Mouse (Mus musculus): Measurements from ENCODE around the gene Smarcb1. TPM values are rescaled to one million over a fixed set of nuclear protein-coding genes. Genes with fewer than 3 reads are reported as not detected.

Smarcb1 gene
- total RNA-seq, 2 experiments from 2014 or later, result 54.2 to 56.5 TPM

DNA sequence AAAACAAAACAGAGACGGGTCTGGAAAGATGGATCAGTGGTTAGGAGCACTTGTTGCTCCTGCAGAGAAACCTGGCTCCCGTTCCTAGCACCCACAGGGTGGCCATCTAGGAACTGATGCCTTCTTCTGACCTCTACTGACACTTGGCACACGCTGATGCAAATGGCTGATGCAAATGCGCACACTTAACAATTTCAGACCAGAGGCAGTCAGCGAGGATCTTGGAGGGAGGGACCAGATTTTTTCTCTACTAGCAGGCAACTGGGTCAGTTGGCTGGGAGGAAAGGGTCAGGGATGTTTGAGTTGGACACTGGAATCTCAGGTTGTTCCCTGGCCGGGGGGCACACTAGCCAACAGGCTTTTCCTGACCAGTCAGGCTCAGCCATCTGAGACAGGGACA is 11.5 kb upstream of the Smarcb1 start, which contains the start of gene Chchd10:
TSS of gene Chchd10 (plus strand) at position 240 of the 400 bp plus-strand sequence.
- DNase-seq, result no peak

DNA sequence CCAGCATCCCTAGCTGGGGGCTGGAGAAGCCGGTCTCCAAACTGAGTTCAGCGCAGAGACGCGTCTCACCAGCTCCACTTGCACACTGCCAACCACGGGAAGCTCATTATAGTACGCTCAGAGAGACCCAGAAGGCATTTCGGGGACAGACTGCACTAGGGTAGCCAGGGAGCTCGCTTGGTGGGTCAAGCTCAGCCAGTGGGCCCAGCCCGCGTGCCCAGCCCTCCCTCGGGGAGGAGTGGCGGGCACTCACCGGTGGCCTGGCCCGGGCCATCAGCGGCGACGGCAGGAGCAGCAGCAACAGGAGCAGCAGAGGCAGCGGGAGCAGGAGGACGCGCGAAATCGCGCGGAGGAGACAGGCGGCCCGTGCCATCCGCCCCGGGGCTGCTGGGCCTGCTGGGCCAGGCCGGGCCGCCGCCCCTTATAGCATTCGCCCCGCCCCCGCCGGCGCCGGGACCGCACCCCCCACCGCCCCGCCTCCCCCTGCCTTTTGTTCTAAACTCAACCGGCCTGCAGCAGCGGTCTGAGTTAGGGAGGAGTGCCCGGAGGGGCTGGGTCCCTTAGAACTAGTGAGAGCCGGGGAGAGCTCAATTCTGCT is 10.8 kb upstream of the Smarcb1 start:
- DNase-seq, result peak; percentile 73

DNA sequence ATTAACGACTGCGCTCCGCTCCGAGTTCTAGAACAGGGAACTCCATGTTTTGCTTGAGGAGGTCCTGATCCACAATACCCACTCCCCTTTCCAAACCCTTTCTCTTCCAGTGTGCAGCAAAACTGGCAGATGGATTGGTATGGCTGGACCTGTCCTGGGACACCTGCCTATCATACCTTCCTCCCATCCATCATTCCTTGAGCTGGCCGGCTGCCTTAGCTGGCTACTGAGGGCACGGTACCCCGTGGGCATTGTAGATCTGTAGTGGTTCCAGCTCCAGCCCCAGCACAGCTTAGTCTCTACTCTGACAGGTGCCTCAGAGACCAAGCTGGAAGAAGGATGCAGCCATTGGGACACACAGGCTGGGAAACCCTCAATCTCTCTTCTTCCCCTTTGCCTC is 9.9 kb upstream of the Smarcb1 start:
- DNase-seq, result no peak

DNA sequence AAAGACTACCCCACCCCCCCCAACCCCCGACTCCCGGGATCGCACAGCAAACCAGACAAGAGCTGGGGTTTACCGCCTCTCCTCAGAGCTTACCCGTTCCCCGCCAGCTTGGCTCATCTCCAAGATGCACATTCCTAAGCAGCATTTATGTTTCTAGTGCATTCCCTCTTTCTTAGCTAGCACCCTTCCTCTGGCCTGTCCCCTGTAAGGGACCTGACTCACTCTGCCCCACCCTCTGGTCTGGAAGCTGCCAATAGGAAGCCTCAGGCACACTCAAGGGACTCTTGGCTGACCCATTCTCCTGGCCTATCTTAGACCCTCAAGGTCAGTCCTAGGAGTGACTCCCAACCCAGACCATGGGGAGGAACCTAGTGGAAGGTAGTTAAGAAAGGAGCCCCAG is 8.9 kb upstream of the Smarcb1 start:
- peak; percentile 49 for DNase-seq

DNA sequence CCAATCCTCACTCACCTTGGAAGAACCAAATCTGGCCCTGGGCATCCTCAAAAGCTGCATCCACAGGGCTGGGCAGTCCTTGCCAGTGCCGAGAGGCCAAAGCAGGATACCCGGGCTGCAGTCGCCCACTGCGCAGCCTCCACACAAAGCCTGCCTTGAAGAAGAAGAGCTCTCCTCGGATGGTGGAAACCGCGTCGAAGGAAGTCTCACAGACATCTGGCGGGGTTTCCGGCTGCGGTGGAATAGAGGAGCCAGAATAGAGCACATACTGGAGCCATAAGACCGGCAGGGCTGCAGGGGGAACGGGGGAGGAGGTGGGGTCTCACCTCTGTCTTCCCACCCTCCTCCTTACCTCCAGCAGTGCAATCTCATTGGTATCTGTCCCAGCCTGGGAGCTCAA is 5.0 kb upstream of the Smarcb1 start:
- no peak for DNase-seq

DNA sequence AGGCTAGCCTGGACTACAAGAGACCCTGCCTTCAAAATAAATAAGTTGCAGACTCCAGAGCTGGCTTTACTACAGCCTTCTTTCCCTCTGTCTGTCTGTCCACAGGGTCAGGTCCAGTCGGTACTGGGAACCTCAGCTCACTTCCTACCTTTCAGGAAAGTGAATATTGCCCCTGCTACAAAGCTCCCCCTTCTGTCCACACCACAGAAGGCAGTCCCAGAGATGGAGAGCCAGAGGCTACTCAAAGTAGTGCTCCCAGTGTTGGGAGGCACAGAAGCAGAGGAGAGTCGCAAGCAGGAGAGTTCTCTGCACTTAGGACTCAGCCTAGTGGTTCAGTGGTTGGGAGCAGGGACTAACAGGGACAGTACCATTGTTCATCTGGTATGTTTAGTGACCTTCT is 2.9 kb upstream of the Smarcb1 start:
- no peak for DNase-seq

DNA sequence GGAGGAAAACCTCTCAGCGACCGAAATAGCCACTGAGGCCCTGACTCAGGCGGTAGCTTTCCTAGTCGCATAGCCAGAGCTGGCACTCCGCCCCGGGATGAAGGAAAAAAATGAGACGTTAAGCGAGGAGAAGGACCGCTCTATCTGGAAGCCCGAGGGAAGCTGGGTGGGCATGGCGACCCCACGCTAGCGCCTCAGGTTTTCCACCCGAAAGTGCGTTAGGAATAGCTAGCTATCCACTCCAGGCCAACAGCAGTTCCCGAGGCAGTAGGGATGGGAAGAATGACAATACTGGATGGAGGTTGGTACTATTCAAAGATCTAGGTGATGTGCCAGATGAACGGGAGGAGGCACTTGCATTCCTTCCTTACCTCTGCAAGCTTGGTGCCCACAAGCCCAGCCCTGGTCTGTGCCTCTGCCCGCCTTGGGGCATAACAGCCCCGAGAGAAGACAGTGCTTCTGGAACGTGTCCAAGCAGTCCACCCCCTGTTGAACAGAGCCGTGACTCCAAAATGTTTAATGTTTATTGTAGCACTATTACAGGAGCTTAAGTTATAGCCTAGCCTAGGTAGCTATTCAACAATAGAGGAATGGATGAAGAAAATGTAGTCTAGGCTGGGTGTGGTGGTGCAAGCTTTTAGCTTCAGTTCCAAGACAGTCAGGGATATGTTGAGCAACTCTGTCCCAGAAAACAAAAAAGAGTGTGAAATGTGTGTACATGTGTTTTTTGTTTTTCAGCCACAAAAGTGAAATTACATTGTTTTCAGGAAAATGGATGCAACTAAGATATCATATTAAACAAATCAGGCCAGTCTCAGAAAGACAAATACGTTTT is 526 bp upstream of the Smarcb1 start:
- peak; percentile 40 for DNase-seq

DNA sequence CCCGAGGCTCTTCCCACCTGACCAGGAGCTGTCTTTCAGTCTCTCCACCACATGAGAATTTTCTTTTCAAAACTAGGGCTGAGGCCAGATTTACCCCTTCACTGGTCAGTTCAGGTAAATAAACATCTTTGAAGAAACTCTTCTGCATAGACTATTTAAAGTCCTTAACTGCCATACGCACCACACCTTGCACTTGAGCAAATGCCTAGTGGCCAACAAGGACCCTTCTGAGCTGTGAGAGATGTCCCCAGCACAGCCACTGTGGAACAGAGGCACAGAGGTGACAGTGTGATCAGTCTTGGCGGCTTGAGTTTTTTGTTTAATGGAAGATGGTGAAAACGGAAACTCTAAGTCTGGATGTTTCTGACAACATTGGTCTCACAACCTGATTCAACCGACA is 2.4 kb downstream of the Smarcb1 start:
- DNase-seq, result no peak

DNA sequence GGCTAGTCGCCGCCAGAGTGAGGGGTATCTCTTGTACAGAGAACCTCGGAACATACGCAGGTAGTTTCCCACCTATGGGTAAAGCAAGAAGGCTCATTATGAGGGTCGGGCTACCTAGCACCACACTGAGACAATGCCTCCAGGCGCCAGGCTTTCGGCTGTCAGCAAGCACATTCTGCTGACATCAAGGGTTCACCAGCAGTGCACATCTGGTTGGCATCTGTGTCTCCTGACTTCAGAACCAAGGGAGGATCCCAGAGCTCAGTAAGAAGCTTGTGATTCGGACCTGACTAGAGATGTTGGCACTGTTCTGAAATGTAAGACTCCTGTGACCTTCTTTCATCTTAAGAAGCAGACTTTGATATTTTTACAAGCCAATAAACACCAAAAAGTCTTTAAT is 4.6 kb downstream of the Smarcb1 start:
- no peak for DNase-seq

DNA sequence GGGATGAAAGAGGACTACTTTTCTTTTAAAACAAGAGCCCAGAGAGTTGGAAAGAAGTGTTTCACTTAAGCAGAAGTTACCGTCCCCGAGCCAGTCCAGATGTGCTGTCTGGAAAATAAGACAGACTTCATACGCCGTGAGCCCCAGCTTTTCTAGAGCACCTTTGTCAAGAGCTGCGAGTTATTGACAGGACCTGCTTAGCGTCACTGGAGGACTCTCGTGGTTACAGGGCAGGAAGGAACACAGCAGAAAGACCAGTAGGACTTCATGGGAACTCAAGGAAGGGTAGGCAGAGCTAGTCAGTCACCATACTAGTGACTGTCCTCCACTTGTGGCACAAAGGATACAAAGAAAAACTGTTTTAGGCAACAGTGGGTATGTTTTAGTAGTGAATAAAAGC is 5.9 kb downstream of the Smarcb1 start:
- DNase-seq, result no peak

DNA sequence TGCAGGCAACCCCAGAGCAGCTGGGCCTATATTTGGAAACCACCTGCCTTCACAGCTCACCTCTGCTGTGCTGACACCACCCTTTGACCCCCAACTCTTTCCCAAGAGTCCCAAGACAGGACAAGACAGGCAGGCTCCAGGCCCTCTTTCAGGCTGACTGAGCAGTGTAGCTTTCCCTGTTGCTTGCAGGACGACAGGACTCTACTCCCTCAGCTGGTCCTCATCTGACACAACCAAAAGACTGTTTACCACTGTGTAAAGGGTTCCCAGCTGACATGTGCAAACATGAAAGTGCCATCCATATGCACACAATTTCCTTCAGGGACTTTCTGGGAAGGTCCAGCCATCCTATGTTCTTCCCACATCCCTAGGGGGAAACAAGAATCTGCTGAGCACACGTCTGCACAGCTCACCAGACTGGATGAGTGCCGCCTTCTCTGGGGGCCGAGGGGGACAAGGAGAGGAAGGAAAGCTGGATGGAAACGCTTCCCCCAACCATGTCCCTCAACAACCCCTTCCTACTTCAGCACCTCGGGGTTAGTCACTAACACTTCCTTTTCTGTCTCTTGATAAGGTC is 8.3 kb downstream of the Smarcb1 start:
- no peak for DNase-seq

DNA sequence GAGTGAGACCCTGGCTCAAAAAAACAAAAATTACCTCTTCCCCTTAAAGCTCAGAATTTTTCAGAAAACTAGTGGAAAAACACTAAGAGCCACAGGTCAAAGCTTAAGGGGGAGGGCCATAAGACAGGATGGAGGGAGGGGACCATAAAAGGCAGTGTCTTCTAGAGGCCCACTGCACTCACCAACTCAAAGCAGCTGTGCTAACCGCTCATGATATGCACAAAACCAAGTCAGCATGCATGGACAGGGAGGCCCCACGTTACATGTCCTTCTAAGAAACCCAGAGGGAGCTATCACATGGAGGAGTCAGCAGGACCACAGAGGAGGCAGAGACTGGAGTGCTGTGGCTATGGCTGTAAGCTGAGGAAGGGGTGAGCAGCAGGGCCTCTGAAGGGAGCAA is 10.7 kb downstream of the Smarcb1 start:
- DNase-seq, result no peak

DNA sequence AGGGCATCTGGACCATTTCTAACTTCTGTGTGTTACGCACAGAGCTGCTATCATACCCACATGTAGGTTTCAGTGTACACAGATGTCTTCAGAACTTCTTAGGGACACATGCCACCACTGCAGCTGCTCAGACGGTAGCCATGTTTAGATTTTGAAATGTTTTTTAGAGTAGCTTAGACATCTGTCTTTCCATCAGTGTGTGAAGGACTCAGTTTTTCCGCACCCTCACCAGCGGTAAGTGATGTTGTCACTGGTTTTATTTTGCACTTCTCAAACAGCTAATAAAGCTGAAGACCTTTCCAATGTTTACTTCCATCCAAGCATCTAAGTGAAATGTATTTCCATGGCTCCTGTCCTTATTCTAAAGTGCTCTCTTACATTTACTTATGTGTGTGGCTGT is 14.5 kb downstream of the Smarcb1 start:
- no peak for DNase-seq

DNA sequence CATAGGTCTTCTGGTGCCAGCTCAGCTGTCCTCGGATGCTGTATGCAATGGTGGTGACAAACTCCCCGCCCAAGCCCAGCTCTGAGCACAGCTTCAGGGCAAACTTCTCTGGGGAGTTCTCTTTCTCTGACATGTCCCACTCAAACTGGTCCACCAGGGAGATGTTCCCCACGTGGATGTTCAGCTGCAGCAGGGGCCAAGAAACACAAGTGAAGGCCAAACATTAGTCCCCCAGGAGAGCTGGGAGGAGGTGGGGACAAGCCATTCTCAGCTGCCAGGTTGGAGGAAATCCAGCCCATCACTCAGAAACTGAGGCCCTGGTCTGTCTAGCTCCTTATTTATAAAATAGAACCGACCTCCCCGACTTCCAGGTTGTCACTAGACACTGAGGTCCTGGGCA is 17.0 kb downstream of the Smarcb1 start:
- no peak for DNase-seq

DNA sequence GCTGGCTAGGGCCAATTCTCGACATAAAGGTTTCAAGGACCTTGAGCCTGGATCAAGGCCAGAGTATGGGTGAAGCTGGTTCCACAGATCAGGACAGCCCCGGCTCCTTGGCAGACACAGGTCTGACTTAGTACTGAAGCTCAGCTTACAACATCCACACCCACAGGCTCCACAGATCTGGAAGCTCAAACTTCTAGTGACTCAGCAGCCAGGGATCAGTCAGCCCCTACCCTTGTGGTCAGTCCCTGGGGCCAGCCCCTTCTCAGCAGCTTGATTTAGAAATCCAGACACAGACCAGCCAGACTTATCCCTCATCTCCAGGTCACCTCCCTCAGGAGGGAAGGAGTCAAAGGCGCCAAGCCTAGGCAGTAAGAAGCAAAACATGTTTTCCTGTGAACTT is 22.6 kb downstream of the Smarcb1 start:
- DNase-seq, result peak; percentile 52

DNA sequence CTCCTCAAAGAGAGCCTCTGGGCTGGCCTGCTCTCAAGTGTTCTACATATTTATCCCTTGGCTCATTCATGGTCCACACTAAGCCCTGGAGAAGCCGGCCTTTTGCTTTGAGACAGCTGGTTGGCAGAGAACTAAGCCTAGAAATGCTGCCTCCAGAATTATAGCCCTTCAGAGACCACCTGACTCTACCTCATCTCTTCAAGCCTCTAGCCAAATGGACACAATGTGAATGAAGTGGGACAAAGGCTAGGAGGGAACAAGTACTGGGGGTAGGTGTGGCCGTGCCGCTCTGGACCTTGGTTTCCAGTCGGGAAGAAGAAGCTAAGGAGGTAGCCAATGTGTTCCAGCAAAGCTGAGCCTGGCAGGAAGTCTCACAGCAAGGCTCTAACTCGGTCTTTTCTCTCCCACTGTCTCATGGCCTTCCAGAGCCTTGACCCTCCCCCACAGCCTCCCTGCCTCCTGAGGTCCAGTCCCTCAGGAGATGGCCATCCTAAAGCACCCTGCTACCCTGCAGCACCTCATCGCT is 23.3 kb downstream of the Smarcb1 start:
- DNase-seq, result no peak

DNA sequence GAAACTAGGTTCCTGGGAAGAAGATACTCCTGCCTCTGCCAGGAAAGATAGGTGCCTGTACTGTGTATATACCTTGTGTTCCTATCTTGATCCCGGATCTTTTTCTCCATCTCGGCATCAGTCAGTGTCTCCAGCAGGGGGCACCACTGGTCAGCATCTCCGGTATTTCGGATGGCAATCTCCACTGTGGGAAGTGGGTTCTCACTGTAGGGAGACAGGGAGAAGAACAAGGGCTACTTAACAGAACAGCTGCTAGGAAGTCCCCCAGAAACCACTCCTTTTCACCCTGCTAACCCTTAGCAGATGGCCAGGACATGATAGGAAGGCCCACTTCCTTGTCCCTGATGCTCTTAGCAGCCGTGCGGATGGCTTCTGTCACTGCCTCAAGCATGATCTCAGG is 24.0 kb downstream of the Smarcb1 start:
- DNase-seq, result peak; percentile 76

DNA sequence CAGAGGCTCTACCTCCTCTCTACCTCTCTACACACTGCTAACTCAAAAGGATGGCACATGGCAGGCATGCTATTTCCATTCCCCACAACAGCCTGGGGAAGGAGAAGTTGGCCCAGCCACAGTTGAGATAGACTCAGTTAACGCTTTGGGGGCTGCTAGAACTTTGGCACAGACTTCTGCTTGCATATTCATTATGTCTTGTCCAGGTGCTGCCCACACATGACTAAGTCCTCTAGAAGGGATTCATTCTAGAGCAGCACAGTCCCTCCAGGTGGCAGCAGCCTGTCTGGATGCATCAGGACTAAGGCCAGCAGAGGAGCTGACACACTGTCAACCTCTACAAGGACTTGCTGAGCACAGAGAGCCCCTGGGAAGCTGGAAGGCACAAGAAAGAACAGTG is 25.2 kb downstream of the Smarcb1 start:
- DNase-seq, result no peak

DNA sequence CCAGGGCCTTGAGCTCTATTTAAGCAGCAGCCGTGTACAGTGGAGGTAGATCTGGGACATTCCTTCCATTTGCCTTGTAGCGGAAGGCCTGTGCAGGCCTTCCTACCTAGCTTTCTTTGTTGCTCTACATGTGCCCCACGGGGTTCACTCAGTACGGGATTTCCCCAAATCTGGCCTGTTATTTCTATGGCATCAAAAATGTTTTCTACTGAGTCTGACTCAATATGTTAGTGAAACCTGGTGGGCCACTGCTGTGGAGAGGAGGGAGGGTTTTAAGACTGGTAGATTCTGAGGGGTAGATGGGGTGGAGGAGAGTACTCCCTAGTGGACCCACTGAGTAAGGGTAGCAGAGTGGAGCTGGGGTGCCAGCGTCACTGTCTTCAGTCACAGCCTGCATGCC is 25.7 kb downstream of the Smarcb1 start:
- no peak for DNase-seq

DNA sequence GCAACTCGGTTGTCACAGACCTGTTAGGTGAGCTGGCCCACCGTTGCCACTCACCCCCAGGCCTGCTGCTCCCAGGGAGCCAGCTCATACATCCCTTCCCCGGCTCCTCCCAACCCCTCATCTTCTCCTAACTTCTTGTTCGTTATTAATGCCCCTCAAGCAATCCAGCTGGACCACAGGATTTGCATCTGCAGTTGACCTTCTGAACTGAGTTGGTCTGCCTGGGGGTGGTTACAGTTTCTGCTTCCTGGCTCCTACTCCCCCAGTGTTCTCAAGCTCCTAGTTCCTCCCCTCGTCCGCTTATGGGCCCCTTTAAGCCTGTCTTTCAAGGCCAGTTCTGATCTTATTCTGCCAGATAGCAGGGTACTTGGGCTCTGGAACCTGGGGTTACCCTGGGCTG is 26.8 kb downstream of the Smarcb1 start:
- DNase-seq, result no peak

DNA sequence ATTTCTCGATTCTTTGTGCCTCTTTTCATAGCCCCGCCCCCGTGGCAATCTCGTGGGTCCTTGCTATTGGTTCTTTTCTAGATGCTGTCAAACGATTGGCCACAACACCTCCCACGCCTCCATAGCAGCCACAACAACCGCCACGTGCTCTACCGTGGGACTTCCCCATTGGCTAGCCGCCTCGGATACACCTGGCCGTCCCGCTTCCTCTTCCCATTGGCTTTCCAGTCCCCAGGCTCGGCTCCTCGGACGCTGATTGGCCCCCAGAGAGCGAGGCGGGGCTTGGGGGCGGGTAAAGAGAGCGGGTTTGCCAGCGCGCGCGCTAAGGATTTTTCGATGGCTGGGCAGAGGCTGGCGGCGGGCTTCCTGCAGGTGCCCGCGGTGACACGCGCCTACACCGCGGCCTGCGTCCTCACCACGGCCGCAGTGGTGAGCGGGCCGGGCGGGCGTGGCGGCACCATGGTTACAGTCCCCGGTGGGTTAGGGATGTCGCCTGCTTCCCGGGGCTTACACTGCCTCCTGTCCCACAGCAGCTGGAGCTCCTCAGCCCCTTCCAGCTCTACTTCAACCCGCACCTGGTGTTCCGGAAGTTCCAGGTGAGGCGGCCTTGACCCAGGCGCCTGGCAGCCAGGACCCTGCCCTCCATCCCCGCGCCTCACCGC is 28.2 kb downstream of the Smarcb1 start, which contains the start of gene Derl3:
TSS of gene Derl3 (plus strand) at position 325 of the 662 bp plus-strand sequence.
- DNase-seq, result peak; percentile 92

DNA sequence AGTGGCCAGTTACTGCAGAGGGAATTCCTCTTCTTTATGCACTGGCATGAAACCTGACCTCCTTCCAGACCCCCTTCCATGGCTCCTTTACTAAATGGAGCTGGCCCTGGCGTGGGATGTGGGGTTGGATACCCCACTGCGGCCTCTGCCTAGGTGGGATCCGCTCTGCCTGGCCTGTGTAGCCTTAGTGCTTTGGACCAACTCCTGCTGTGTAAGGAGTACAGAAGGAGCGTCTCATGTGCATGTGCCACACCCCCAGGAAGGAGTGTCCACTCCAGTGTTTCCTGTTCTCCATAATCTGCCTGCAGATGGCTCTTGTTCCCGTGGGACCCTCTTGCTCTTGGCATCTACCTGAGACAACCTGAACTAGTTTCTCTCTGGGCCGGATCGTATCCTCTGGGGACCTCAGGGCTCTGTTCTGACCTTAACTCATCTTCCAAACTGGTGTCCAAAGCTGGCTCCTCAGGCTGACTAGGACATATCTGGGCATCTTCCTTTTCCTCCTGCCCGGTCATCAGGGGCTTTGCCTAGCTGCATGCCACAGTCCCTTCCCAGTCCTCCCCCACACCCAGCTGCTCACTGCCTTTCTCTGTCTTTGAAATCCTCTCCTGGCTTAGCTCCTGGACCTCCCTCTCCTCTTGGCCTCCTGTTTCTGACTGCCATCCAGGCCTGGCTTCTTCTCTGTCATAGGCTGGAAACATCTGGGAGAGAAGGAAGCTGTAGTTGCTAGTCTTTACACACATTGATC is 31.8 kb downstream of the Smarcb1 start:
- no peak for DNase-seq
